Mouse (Mus musculus) splenic B cell, adult 2 months (primary cell): ENCODE data around the gene Rbm38.

Experiments
- DNase-seq: peaks from one replicate; pipeline ENCODE4 v3.0.0-alpha.2; 2011; ENCODE audit warnings: low read depth, low spot score
- H3K27me3 ChIP-seq: 2 replicates; pipeline ENCODE4 v1.6.1; 2012; ENCODE audit warnings: mild to moderate bottlenecking, low read length, moderate library complexity, mixed read lengths; ENCODE audit not compliant: control insufficient read depth, poor library complexity, insufficient read depth, severe bottlenecking
- H3K36me3 ChIP-seq: 2 replicates; pipeline ENCODE4 v1.6.1; 2012; ENCODE audit warnings: mild to moderate bottlenecking, low read length, moderate library complexity, mixed read lengths; ENCODE audit not compliant: control insufficient read depth, poor library complexity, insufficient read depth, severe bottlenecking

Rbm38 gene

DNA sequence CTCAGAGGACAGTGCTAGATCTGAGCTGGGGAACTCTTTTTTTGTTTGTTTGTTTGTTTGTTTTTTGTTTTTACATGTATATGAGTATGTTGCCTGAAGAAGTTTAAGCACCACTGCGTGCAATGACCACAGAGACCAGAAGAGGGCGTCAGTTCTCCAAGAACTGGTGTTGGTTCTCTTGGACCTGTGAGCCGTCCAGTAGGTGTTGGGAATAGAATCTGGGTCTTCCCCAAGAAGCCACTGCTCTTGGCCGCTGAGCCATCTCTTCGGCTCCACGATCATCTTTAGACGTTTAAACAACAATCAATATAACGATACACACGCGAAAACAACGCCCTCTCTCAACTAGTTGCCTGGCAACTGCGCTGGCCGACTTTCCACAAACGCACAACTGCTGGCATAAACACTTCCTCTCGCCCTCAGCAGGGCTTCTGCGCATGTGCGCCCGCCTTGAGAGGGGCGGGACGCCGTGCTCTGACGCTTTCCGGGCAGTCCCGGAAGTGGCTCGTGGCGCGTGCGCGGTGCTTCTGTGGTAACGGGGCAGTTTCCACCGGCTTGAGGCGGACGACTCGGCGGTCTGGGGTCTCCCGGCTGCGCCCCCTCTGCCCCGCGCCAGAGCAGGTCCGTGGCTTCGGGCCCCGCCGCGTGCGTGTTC is 20.5 kb upstream of the Rbm38 start, which contains the start of gene Rae1:
Gene Rae1, plus strand, starts transcription at position 488 of the 655 bp plus-strand sequence.
- H3K36me3 ChIP-seq, result peaks cover 1% of the 10 kb centered on the region; the same call in 1 of the 2 replicates
- DNase-seq, result peak; percentile 99
- no peaks in the 10 kb centered on the region for H3K27me3 ChIP-seq

DNA sequence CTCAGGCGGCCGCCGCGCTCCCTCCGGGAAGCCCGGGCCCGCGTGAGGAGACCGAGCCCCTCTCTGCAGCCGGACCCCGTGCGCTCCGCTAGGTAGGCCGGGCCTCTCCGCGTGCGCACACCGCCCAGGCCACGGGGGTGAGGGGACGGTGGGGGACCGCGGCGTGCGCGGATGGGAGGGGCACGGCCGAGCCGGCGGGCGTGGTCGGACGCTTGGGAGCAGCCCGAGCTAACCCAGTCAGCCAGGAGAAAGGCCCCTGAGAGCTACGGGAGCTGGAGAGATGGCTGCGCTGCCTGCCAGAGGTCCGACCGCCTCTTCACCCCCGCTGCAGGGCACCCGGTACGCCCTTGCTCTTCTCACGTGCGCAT is 20.0 kb upstream of the Rbm38 start:
- no peak for DNase-seq
- peaks cover 1% of the 10 kb centered on the region; the same call in 1 of the 2 replicates for H3K36me3 ChIP-seq
- no peaks in the 10 kb centered on the region for H3K27me3 ChIP-seq

DNA sequence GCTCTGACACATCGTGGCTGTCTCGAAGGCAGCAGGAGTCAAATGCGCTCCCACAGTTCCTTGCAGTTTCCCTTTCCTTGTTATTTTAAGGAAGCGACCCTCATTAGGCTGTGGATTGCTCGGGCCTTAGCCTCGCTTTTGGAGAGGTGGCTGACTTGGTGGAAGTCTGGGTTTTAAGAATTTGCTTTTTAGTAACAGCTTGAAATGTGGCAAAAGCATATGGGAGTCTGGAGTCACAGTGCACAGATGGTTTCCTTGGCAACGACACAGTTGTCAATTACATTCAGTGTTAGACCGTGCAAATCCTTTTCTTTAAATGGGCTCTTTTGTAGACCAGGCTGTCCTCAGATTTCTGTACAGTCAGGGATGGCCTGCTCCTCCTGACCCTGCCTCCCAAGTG is 19.4 kb upstream of the Rbm38 start:
- no peak for DNase-seq
- H3K36me3 ChIP-seq, result peaks cover 1% of the 10 kb centered on the region; the same call in 1 of the 2 replicates
- no peaks in the 10 kb centered on the region for H3K27me3 ChIP-seq

DNA sequence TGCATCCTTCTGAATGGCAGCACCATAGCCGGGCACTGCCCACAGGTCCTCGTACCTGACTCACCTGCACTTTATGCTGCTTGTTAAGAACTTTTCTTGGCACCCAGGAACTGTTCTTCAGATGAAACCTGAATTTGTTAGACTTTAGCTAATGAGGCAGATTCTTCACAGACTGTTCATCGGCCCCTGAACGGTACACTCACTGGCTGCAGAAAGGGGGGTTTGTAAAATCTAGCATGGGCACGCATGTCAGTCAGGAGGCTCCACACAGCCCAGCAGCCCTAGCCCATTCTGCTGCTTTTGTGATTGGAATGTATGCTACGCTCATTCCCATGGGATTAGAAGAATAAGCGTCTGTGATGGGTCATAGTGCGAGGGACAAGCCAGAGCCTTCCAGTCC is 16.6 kb upstream of the Rbm38 start:
- H3K36me3 ChIP-seq, result peaks cover 8% of the 10 kb centered on the region; the same call in 1 of the 2 replicates
- no peaks in the 10 kb centered on the region for H3K27me3 ChIP-seq
- no peak for DNase-seq

DNA sequence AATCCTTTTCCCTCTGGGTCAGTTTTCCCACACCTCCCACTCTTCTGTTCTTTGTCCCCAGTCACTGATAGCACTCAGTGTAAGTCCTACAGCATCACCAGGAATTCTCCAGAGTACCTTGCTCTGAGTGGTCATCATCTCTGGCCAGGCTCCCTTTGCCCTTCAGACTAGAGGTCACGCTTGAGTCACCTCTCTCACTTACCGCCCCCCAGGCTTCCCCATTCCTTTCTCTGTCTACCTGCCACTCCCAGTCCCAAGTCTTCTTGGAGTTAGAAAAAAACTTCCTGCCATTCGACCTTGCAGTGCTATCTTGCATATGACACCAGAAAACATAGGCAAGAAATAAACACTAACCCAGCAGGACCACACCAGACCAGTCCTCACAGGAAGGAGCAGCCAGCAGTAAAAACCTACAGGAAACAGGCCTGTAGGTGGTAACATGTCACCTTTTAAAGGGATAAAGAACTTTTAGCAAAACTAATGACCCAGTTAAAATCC is 10.0 kb upstream of the Rbm38 start:
- Histone ChIP-seq H3K27me3 (no peaks in the 10 kb centered on the region), H3K36me3 (peaks cover 28% of the 10 kb centered on the region; the same call in 1 of the 2 replicates)
- DNase-seq, result no peak

DNA sequence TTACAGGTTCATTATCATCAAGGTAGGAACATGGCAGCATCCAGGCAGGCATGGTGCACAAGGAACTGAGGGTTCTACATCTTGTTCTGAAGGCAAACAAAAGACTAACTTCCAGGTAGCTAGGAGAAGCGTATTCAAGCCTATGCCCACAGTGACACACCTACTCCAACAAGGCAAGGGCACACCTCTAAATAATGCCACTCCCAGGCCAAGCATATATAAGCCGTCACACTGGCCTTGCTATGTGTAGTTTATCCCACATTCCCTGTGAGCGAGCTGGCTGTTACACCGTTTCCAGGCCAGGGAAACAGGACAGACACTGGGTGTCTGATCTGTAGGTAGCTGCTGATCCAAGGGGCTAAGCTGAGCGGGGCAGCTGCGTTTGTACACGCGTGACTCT is 8.9 kb upstream of the Rbm38 start:
- no peak for DNase-seq
- Histone ChIP-seq H3K27me3 (no peaks in the 10 kb centered on the region), H3K36me3 (peaks cover 28% of the 10 kb centered on the region; the same call in 1 of the 2 replicates)

DNA sequence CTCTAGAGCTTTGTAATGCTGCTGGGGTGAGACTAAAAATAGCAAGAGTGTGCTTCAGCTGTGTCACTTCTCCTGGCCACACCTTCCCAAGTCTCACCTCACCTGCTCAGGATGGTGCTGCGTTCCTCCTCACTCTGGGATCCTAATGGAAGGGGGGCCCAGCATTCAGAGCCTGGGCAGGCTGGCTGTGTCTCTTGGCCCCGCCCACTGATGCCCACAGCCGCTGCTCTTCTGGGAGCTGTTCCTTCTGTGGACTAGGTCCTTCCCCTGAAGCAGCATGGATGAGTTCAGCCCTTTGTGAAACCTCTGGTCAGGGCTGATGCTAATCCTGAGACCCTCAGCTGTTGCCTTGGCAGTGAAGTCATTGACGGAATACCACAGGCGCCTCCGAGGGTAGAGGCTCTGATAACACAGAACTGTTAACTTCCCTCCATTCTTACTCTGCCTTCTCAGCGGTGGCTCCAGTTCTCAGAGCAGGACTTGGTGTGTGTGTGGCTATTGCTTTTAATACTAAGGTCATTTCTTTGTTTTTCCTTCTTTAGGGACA is 5.5 kb upstream of the Rbm38 start:
- Histone ChIP-seq H3K36me3 (peaks cover 21% of the 10 kb centered on the region; the same call in 1 of the 2 replicates), H3K27me3 (no peaks in the 10 kb centered on the region)
- no peak for DNase-seq

DNA sequence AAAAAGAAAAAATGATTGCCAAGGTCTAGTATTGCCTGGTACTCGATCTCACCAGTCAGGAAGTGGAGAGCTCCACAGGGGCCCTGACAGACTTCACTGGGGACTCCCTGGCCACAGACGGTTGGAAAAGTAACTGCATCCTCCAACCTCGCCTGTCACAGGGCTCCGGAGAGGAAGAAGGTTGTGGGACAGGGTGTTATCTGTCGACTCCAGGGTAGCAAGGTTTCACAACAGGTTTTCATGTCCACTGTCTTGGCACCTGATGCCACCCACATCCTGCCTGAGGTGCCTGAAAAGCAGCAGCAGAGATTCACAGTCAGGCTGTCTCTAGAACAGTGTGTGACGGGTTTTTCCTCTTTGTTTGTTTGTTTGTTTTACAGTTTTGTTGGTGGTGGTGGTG is 2.4 kb upstream of the Rbm38 start:
- DNase-seq, result peak; percentile 60
- Histone ChIP-seq H3K27me3 (no peaks in the 10 kb centered on the region), H3K36me3 (peaks cover 5% of the 10 kb centered on the region; the same call in 1 of the 2 replicates)

DNA sequence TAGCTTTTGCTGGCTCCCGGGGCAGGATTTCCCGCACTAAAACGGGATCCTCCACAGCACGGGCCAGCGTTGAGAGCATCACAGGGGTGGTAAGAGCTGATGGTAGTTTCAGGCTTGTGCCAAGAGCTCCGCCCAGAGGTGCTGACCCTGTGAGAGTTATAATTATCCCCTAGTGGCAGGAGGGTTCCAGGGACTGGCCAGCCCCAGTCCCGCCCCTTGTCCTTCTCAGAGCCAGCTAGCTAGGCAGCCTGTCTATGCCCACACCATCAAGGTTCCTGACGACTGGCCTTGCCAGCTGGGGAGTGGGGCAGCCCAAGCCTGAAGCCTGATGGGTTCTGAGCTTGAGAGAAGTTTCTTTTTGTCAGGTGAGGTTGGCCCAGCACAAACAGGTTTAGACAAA is 1.7 kb upstream of the Rbm38 start:
- DNase-seq, result no peak
- H3K27me3 ChIP-seq, result no peaks in the 10 kb centered on the region
- H3K36me3 ChIP-seq, result peaks cover 5% of the 10 kb centered on the region

DNA sequence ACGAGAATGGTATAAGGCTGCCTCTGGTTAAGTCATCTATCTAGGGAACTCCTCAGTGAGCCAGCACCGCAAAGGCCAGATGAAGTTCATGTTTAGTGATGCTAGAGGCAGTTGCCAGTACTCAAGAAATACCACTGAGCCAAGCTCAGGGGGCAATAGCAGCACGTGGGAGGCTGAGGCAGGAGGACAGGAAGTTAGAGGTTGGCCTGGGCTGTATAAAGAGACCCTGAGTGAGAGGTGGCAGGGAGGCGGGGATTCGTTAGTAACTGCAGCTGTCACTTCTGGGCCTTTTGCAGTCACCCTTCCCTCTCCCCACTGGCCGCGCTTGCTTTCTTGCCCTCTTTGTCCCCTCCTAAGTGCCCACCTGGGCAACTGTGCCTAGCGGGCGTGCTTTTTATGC is 976 bp upstream of the Rbm38 start:
- Histone ChIP-seq H3K27me3 (no peaks in the 10 kb centered on the region), H3K36me3 (peaks cover 3% of the 10 kb centered on the region)
- DNase-seq, result peak; percentile 57

DNA sequence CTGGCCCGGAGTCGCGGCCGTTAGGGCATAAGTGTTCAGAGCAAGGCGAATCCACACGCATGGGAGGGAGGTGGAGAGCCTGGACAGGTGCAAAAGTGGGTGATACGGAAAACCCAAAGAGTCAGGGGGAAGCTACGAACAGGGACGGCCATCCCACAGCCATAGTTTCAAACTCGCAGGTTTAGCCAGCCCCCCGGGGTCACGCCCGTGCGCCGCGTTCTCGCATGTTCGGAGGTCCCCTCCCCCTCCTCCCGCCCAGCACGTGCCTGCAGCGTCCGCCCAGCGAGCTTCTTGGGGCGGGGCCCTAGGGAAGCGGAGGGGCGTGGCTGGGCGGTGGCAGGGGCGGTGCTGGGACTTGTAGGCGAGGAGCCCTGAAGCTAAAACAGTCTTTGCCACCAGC is 508 bp upstream of the Rbm38 start:
- Histone ChIP-seq H3K36me3 (peaks cover 6% of the 10 kb centered on the region), H3K27me3 (no peaks in the 10 kb centered on the region)
- peak; percentile 94 for DNase-seq

DNA sequence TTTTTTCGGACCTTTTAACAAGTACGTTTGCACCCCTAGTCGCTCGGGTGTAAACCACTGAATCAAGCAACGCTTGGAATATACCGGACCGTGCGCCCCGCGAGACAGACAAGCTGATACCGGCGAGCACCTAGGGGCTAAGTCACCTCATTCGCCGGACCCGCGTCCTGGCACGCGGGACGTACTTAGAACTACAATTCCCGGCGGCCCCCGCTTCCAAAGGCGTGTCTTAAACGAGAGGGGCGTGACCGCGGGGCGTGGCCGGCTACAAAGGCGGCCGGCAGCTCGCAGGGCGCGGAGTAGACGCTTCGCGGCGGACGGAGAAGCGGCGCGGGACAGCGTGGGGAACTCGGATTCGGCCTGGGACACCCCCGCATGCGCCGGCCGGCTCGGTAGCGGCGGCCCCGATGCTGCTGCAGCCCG is 1.3 kb downstream of the Rbm38 start:
- peak; percentile 95 for DNase-seq
- no peaks in the 10 kb centered on the region for H3K27me3 ChIP-seq
- peaks cover 6% of the 10 kb centered on the region for H3K36me3 ChIP-seq

DNA sequence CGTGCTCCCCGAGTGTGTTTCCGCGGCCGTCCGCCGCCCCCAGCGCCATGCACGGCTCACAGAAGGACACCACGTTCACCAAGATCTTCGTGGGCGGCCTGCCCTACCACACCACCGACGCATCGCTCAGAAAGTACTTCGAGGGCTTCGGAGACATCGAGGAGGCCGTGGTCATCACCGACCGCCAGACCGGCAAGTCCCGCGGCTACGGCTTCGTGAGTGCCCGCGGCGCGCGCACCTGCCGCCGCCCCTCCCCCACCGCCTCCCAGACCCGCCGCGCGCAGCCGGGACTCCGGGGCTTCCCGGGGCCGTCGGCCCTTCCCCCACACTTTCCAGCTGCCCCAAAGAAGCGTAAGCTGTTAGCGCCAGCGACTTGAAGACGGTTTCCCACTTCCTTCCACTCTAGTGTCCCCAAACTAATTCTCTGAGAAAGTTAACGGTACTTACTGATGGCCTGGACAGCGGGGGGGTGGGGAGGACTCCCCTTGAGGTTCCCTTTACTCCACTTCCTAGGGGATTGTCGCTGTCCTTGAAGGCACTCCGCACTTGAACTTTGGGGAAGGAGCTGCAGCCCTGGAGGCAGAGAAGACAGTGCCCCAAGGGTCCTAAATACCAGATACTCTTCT is 1.9 kb downstream of the Rbm38 start:
- Histone ChIP-seq H3K27me3 (no peaks in the 10 kb centered on the region), H3K36me3 (peaks cover 6% of the 10 kb centered on the region)
- DNase-seq, result peak; percentile 71

DNA sequence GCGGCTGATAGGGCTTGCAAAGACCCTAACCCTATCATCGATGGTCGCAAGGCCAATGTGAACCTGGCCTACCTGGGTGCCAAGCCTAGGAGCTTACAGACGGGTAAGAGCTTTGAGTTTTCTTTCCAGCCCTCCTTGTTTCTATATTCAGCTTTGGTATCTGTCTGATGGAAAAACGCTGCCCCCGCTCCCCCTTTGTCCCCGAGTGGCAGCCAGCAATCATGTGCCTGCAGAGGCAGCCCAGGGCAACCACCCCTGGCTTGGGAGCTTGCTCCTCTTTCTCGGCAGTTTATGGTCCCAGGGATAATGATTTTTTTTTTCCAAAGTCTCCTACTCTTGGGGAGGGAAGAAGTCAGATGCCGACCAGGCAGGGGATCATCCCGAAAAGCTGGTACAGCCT is 2.5 kb downstream of the Rbm38 start:
- no peak for DNase-seq
- H3K27me3 ChIP-seq, result no peaks in the 10 kb centered on the region
- H3K36me3 ChIP-seq, result peaks cover 6% of the 10 kb centered on the region

DNA sequence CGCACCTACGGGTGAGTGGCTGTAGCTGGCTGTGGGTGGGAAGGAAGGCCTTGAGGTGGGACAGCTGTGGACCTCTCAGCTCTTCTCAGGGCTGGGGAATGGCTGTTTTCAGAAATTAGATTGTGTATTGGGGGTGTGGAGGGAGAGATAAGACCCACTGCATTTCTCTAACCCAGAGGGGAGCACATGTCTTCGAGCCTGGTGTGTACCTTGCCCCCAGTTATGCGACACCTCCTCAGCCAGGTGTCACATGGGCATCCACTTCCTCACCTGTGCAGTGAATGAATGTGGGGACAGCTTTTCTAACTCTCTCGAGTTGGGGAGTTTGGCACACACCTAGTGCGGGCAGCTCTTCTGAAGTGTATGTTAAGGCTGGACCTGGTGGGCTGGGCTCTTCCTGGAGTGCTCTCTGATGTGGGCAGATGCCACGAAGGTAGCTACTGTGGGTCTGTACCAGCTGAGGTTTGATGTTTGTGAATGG is 3.1 kb downstream of the Rbm38 start:
- no peak for DNase-seq
- Histone ChIP-seq H3K27me3 (no peaks in the 10 kb centered on the region), H3K36me3 (peaks cover 6% of the 10 kb centered on the region)
